Mouse (Mus musculus) midbrain, embryonic 14.5 days (tissue): ENCODE data around the gene Celf1. TPM values are rescaled to one million over a fixed set of nuclear protein-coding genes. Genes with fewer than 3 reads are reported as not detected.

ENCODE experiments used
- ATAC-seq: fragments of 200-750 bp; cut with Nextera tagmentation; 2 replicates; pipeline ENCODE4 v1.8.0; 2017; ENCODE audit warnings: moderate number of reproducible peaks, moderate library complexity; ENCODE audit not compliant: low FRiP score, low TSS enrichment
- DNase-seq: peaks from one replicate; pipeline ENCODE4 v3.0.0-alpha.2; 2015
- H3K27ac ChIP-seq: fragments of 300-500 bp; sonication (generic); replicated peaks from 2 replicates; pipeline ENCODE4 v1.5.1; 2014; ENCODE audit warnings: mild to moderate bottlenecking, low read depth, low read length, moderate library complexity
- H3K27me3 ChIP-seq: fragments of 300-500 bp; sonication (generic); 2 replicates; pipeline ENCODE4 v1.6.1; 2014; ENCODE audit warnings: low read length, control low read depth, mixed read lengths; ENCODE audit not compliant: control insufficient read depth, insufficient read depth
- H3K36me3 ChIP-seq: fragments of 300-500 bp; sonication (generic); 2 replicates; pipeline ENCODE4 v1.6.1; 2014; ENCODE audit warnings: low read length, control low read depth; ENCODE audit not compliant: control insufficient read depth, insufficient read depth
- H3K4me1 ChIP-seq: fragments of 300-500 bp; sonication (generic); 2 replicates; pipeline ENCODE4 v1.6.1; 2014; ENCODE audit warnings: mild to moderate bottlenecking, antibody characterized with exemption, low read length, control low read depth; ENCODE audit not compliant: control insufficient read depth, insufficient read depth
- H3K4me2 ChIP-seq: fragments of 300-500 bp; sonication (generic); 2 replicates; pipeline ENCODE4 v1.6.1; 2014; ENCODE audit warnings: mild to moderate bottlenecking, low read length, moderate library complexity
- H3K4me3 ChIP-seq: fragments of 300-500 bp; sonication (generic); replicated peaks from 2 replicates; pipeline ENCODE4 v1.5.1; 2014; ENCODE audit warnings: low read depth, low read length
- H3K9ac ChIP-seq: fragments of 300-500 bp; sonication (generic); replicated peaks from 2 replicates; pipeline ENCODE4 v1.6.1; 2014; ENCODE audit warnings: mild to moderate bottlenecking, low read length, moderate library complexity
- H3K9me3 ChIP-seq: fragments of 300-500 bp; sonication (generic); 2 replicates; pipeline ENCODE4 v1.6.1; 2016; ENCODE audit warnings: low read length, control low read depth, mixed read lengths; ENCODE audit not compliant: control insufficient read depth
- WGBS: fragments of 180-500 bp; shearing (Covaris S2); extraction: QIAGEN DNeasy Blood & Tissue Kit; methylation state at CpG from one replicate; pipeline ENCODE4 v1.1.7; 2014; 5-methylcytosine and 5-hydroxymethylcytosine counted together
- polyA plus RNA-seq: library from polyadenylated mRNA; unstranded; fragments of >200 nt; fragmentation: Nextera tagmentation; extraction: Ambion mirVana; gene quantifications from 2 replicates; pipeline ENCODE4 v1.2.1, GENCODE M21; 2014

Celf1 gene
- polyA plus RNA-seq, 1 experiment from 2014 or later, result 95.3 TPM

DNA sequence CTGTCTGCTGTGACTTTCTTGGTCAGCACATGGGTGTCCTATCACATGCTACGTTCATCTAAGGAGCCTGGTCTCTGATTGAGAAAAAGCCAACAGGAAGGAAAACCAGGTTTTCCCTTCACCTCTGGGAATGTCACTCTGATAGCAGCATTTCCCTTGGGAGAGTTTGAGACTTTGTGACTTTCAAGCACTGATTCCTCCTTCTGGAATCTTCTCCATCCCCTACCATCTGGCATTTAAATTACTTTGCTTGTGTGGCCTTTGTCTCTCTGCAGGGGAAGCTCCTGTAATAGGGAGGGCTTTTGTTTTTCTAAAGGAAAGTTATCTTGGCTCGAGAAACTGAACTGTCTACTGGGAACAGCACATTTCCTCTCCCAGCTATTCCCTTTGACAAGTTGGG is 82.9 kb downstream of the Celf1 start:
- H3K27ac ChIP-seq, result no peak overlapping the region
- peaks cover 15% of the 10 kb centered on the region for H3K36me3 ChIP-seq
- ATAC-seq (no peak), DNase-seq (no peak)
- no peaks in the 10 kb centered on the region for H3K27me3 ChIP-seq
- H3K4me1 ChIP-seq, result no peaks in the 10 kb centered on the region
- no peak overlapping the region for H3K4me2 ChIP-seq
- WGBS, result 70% methylated on average over 2 of the region's 2 CpGs
- H3K9me3 ChIP-seq, result no peaks in the 10 kb centered on the region
- no peak overlapping the region for H3K9ac ChIP-seq
- no peak overlapping the region for H3K4me3 ChIP-seq

DNA sequence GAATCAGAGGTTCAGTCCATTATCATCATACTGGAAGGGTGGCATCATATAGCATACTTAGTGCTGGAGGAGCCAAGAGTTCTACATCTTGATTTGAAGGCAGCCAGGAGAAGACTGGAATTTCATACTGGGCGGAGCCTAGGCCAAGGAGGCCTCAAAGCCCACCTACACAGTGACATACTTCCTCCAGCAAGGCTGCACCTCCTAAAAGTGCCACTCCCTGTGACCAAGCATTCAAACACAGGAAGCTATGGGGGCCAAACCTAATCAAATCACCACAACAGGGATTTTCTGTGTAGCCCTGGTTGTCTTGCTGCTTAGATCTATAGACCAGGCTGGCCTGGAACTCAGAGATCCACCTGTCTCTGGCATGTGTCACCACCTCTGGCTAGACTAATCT is 83.8 kb downstream of the Celf1 start:
- no peak for DNase-seq
- no peak for ATAC-seq
- Histone ChIP-seq H3K27me3 (no peaks in the 10 kb centered on the region), H3K4me2 (no peak overlapping the region), H3K9ac (no peak overlapping the region), H3K9me3 (no peaks in the 10 kb centered on the region), H3K36me3 (peaks cover 12% of the 10 kb centered on the region), H3K4me3 (no peak overlapping the region), H3K27ac (no peak overlapping the region), H3K4me1 (no peaks in the 10 kb centered on the region)
- 93% methylated on average over 1 of the region's 1 CpGs for WGBS

- H3K27ac ChIP-seq, result no peak overlapping the region
- no peak for ATAC-seq
- no peak for DNase-seq
Observed at GRCm38 (mm10) chr2:91025081-91025516, 84.9 kb downstream of the Celf1 start.

GRCm38 (mm10) chr2:91026491-91026890 is 86.3 kb downstream of the Celf1 start:
- H3K4me2 ChIP-seq, result no peak overlapping the region
- no peaks in the 10 kb centered on the region for H3K4me1 ChIP-seq
- H3K36me3 ChIP-seq, result no peaks in the 10 kb centered on the region
- 91% methylated on average over 1 of the region's 1 CpGs for WGBS
- H3K9me3 ChIP-seq, result no peaks in the 10 kb centered on the region
- DNase-seq (no peak), ATAC-seq (no peak)
- no peak overlapping the region for H3K4me3 ChIP-seq
- no peak overlapping the region for H3K27ac ChIP-seq
- H3K27me3 ChIP-seq, result no peaks in the 10 kb centered on the region
- no peak overlapping the region for H3K9ac ChIP-seq

More at GRCm38 (mm10) chr2:91025081-91025516, 84.9 kb downstream of the Celf1 start:
- peaks cover 5% of the 10 kb centered on the region for H3K36me3 ChIP-seq
- no peaks in the 10 kb centered on the region for H3K4me1 ChIP-seq
- no peak overlapping the region for H3K9ac ChIP-seq
- H3K4me3 ChIP-seq, result no peak overlapping the region
- H3K27me3 ChIP-seq, result no peaks in the 10 kb centered on the region
- 88% methylated on average over 1 of the region's 1 CpGs for WGBS
- H3K4me2 ChIP-seq, result no peak overlapping the region
- no peaks in the 10 kb centered on the region for H3K9me3 ChIP-seq

- no peak overlapping the region for H3K4me3 ChIP-seq
- no peak overlapping the region for H3K27ac ChIP-seq
- WGBS, result 86% methylated on average over 9 of the region's 9 CpGs
- ATAC-seq, result no peak
- H3K9ac ChIP-seq, result no peak overlapping the region
- no peak for DNase-seq
- no peaks in the 10 kb centered on the region for H3K36me3 ChIP-seq
- H3K27me3 ChIP-seq, result no peaks in the 10 kb centered on the region
- no peaks in the 10 kb centered on the region for H3K4me1 ChIP-seq
- no peaks in the 10 kb centered on the region for H3K9me3 ChIP-seq
- no peak overlapping the region for H3K4me2 ChIP-seq
Observed at GRCm38 (mm10) chr2:91027391-91028214, 87.4 kb downstream of the Celf1 start.

DNA sequence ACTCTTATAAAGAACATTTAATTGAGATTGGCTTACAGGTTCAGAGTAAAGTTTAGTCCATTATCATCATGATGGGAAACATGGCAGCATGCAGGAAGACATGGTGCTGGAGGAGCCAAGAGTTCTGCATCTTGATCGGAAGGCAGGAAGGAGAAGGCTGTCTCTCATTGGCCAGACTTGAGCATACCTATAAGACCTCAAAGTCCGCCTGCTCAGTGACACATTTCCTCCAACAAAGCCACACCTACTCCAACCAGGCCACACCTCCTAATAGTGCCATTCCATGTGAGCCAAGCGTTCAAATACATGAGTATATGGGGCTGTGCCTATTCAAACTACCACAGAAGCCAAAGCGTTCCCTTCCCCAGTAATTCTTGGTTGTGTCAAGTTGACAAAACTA is 91.0 kb downstream of the Celf1 start:
- H3K9ac ChIP-seq, result no peak overlapping the region
- H3K4me1 ChIP-seq, result no peaks in the 10 kb centered on the region
- H3K27ac ChIP-seq, result no peak overlapping the region
- no peak overlapping the region for H3K4me2 ChIP-seq
- no peaks in the 10 kb centered on the region for H3K27me3 ChIP-seq
- no peaks in the 10 kb centered on the region for H3K36me3 ChIP-seq
- H3K4me3 ChIP-seq, result no peak overlapping the region
- ATAC-seq (no peak), DNase-seq (no peak)
- H3K9me3 ChIP-seq, result no peaks in the 10 kb centered on the region
- 79% methylated on average over 4 of the region's 4 CpGs for WGBS

- WGBS, result 24% methylated on average over 3 of the region's 3 CpGs
- H3K4me2 ChIP-seq, result no peak overlapping the region
- no peak overlapping the region for H3K9ac ChIP-seq
- H3K9me3 ChIP-seq, result no peaks in the 10 kb centered on the region
- no peak for ATAC-seq
- no peak overlapping the region for H3K4me3 ChIP-seq
- no peaks in the 10 kb centered on the region for H3K36me3 ChIP-seq
- H3K27me3 ChIP-seq, result no peaks in the 10 kb centered on the region
- H3K4me1 ChIP-seq, result no peaks in the 10 kb centered on the region
- no peak for DNase-seq
- H3K27ac ChIP-seq, result no peak overlapping the region
Observed at GRCm38 (mm10) chr2:91033000-91033399, 92.8 kb downstream of the Celf1 start.

DNA sequence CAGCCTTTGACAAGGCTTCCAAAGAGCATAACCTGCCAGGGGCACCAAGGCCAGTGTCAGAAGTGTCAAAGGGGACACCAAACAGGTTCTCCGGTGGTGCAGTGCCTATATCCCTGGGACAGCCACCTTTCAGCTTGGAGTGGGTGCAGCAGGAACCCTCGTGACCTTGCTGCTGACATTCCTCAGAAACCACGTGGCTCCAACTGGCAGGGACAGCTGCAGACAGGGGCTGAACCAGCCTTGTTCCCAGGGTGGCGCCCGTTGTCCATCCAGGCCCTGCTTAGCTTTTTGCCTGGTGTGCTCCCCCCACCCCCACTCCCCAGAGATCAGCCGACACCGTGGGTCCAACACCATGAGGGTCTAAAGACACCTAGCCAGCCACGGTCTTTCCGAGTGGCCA is 95.2 kb downstream of the Celf1 start, which contains the start of gene Rapsn:
Rapsn (plus strand) TSS at position 236 of the 400 bp plus-strand sequence.
- Histone ChIP-seq H3K27me3 (no peaks in the 10 kb centered on the region), H3K36me3 (no peaks in the 10 kb centered on the region), H3K4me3 (no peak within 1 kb of the TSS), H3K4me2 (no peak within 1 kb of the TSS), H3K27ac (no peak within 1 kb of the TSS), H3K4me1 (no peaks in the 10 kb centered on the region), H3K9me3 (no peaks in the 10 kb centered on the region), H3K9ac (no peak within 1 kb of the TSS)
- WGBS, result 67% methylated on average over 9 of the region's 9 CpGs
- ATAC-seq, result no peak
- DNase-seq, result no peak

GRCm38 (mm10) chr2:91041786-91042185 is 101.6 kb downstream of the Celf1 start:
- Histone ChIP-seq H3K9ac (no peak overlapping the region), H3K27ac (no peak overlapping the region), H3K36me3 (no peaks in the 10 kb centered on the region), H3K27me3 (no peaks in the 10 kb centered on the region), H3K4me1 (no peaks in the 10 kb centered on the region), H3K4me2 (no peak overlapping the region), H3K9me3 (no peaks in the 10 kb centered on the region), H3K4me3 (no peak overlapping the region)
- DNase-seq, result no peak
- no peak for ATAC-seq
- 80% methylated on average over 8 of the region's 8 CpGs for WGBS
